Mouse (Mus musculus): ENCODE results near the gene Rbfox1. TPM values are rescaled to one million over a fixed set of nuclear protein-coding genes. Genes with fewer than 3 reads are reported as not detected.

Rbfox1 gene
- total RNA-seq, 2 experiments from 2014 or later: 264 to 278 TPM

- intact Hi-C loops (cut with DNase I): loop anchor here (10.0 kb wide), 1 partner anchor 215 kb away; no protein-coding TSS in a partner anchor
Measured at GRCm38 (mm10) chr16:7059596-7059995, 1174.4 kb downstream of the Rbfox1 start.

DNA sequence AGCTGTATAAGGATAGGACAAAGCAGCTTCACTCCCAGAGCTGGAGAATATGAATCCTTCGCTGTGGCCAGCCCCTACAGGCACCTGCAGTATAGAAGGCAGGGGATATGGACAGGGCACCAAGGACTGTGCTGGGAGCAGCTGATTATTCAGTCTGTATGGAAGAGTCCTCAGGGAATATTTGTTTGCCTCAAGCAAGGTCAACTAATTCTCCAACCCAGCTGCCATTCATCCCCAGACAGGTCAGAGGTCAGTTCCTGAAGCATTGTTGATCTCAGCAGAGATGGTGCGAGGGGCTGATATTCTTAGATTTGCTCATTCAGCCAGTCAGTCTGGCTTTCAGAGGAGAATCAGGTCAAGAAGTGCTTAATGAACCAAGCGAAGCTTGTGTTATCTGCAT lies 1175.7 kb downstream of the Rbfox1 start:
- no peak for DNase-seq (ENCODE audit: extremely low spot score in 1 of 2, low spot score in 2 of 2)
- intact Hi-C loops (cut with DNase I): no loop called here

More at GRCm38 (mm10) chr16:7059596-7059995, 1174.4 kb downstream of the Rbfox1 start:
- no peak for DNase-seq (ENCODE audit: extremely low spot score in 1 of 2, low spot score in 2 of 2)

- intact Hi-C loops (cut with DNase I): no loop called here
- DNase-seq (ENCODE audit: extremely low spot score in 1 of 2, low spot score in 2 of 2): no peak
Measured at GRCm38 (mm10) chr16:7062512-7062911, 1177.4 kb downstream of the Rbfox1 start.

DNA sequence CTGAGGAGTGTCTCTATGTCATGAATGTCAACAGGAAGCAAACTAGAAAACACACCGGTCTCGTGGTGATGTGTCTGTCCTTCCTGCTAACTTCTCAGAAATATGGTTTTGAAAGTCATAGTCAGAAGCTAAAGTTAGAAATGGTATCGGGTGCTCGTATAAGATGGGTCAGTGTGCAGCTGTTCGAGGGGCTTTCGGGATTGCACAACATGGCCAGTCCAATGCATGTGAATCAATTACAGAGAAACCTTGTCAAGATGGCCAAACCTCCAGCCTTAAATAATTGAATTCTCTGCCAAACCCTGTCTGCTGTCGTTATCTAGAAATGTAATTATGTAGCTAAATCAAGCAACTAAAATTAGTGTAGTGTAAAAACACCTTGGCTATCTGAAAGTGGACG lies 1182.0 kb downstream of the Rbfox1 start:
- intact Hi-C loops (cut with DNase I): no loop called here
- no peak for DNase-seq (ENCODE audit: extremely low spot score in 1 of 2, low spot score in 2 of 2)

DNA sequence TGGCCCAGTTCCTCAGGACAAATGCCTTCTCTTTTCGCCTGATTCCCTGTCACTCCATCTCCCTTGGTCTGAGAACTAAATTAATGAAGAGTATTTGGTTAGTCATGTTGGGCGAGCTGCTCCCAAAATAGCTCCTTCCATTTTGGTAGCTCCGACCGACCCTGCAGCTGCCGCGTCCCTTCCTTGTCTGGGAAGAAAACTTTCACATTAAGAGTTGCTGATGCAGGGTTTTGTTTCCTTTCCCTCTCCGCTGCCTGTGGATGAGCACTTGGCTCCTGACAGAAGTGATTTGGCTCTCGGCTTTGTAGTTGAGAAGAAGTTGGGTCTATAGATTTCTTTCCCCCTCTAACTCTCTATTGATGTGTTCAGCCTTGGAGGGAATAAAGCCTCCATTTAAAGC lies 1184.4 kb downstream of the Rbfox1 start:
- DNase-seq (ENCODE audit: extremely low spot score in 1 of 2, low spot score in 2 of 2): no peak
- intact Hi-C loops (cut with DNase I): no loop called here

GRCm38 (mm10) chr16:7074786-7075185 lies 1189.6 kb downstream of the Rbfox1 start:
- intact Hi-C loops (cut with DNase I): no loop called here
- no peak for DNase-seq (ENCODE audit: extremely low spot score in 1 of 2, low spot score in 2 of 2)

- intact Hi-C loops (cut with DNase I): no loop called here
- DNase-seq (ENCODE audit: extremely low spot score in 1 of 2, low spot score in 2 of 2): no peak
Measured at GRCm38 (mm10) chr16:7075749-7076148, 1190.6 kb downstream of the Rbfox1 start.

GRCm38 (mm10) chr16:7076305-7076704 lies 1191.2 kb downstream of the Rbfox1 start:
- DNase-seq (ENCODE audit: extremely low spot score in 1 of 2, low spot score in 2 of 2): no peak
- intact Hi-C loops (cut with DNase I): no loop called here

DNA sequence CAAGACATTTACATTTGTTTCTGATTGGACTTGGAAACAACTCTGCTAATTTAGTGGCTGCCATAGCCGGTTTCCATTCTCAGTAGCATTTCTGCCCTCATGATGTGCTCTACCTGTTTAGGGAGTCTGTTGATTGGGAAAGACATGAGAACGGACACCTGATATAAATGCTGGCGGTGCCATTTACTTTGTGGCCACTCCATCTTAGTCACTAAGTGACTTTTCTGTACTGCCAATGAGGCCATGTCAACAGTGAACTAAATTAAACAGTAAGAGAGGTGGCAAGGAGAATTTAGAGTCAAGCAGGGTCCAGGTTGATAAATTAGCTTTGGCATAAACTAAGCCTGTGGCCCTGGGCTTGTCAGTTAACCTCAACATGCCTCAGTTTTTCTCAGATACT lies 1191.6 kb downstream of the Rbfox1 start:
- intact Hi-C loops (cut with DNase I): no loop called here
- DNase-seq (ENCODE audit: extremely low spot score in 1 of 2, low spot score in 2 of 2): no peak

DNA sequence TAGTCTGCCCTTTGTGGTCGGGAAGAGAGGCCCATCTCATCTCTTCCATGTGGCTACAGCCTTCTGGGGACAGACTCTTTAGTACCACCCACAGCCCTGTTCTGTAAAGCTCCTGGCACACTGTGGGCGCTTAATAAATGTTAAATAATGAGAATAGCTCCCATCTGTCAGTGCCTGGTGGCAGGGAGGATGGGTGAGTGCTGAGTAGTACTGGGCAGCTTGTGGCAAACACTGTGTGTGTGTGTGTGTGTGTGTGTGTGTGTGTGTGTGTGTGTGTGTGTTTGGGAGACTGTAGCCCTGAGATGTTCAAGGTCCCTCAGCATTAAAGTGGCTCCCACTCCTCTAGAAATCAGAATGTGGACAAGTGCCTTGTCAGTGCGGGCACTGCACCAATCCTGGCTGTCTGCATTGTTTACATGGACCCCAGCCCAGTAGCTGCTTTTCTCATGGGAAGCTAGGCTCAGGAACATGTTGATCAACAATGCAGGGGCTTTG lies 1196.0 kb downstream of the Rbfox1 start:
- no peak for DNase-seq (ENCODE audit: extremely low spot score in 1 of 2, low spot score in 2 of 2)
- intact Hi-C loops (cut with DNase I): no loop called here

DNA sequence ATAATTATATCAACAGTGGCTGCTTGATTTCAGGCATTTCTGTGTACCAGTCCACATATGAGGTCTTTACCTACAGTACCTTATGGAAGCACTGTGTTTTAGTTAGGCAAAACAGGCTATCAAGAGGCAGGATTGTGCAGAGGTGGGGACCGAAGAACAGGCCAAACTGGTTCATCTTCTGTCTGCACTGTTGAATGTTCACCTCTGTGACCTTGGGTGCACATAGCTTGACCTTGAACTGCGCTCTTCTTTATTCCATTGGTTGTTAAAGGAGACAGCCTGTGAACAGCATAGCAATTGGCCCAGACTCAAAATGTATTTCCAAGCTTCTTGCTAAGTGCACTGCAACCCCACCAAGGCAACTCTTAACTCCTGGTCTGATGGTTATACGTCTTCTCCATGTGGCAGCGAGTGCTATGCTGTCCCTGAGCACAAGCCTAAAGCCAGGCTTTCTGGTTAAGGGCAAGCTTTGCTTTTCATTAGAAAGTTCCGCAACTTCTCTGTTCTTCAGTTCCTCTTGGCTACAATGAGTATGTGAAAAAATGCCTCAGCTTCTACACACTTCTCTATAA lies 1196.6 kb downstream of the Rbfox1 start:
- DNase-seq (ENCODE audit: extremely low spot score in 1 of 2, low spot score in 2 of 2): no peak
- intact Hi-C loops (cut with DNase I): no loop called here

DNA sequence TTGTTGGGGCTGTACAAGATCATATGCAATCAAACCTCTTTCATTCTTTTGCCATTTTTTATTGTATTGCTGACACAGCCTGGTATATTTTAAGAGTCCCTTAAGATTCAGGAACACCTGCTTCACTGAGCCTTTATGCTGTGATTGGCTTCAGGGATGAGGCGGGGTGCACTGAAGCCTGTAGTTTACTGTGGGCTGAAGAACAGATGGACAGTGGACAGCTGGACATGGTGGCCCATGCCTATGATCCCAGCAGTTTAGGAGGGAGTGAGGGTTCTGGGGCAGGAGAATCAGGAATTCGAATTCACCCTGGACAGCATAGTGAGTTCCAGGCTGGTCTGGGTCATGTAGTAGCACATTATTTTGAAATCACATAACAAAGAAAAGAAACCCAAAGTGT lies 1198.8 kb downstream of the Rbfox1 start:
- DNase-seq (ENCODE audit: extremely low spot score in 1 of 2, low spot score in 2 of 2): no peak
- intact Hi-C loops (cut with DNase I): no loop called here

- intact Hi-C loops (cut with DNase I): no loop called here
- no peak for DNase-seq (ENCODE audit: extremely low spot score in 1 of 2, low spot score in 2 of 2)
Measured at GRCm38 (mm10) chr16:7088601-7089430, 1203.7 kb downstream of the Rbfox1 start.

DNA sequence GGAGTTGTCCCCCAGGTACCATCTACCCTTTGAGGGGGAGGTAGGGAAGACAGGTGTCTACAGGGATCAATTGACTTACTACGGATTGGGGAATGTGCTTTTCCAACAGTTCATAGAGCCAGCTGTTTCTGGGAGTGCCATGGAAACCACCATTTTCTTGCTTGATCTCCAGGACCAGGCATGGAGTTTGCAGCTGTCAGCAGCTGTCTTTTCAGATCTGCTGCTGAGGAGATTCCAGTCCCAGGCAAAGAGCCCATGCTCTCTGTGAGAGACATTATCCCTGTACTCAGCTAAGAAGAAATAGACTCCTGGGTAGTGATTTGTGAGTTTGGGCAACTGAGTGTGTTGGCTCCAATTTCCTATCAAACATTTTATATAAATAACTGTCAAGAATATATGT lies 1204.3 kb downstream of the Rbfox1 start:
- intact Hi-C loops (cut with DNase I): no loop called here
- DNase-seq (ENCODE audit: extremely low spot score in 1 of 2, low spot score in 2 of 2): no peak

- intact Hi-C loops (cut with DNase I): no loop called here
- no peak for DNase-seq (ENCODE audit: extremely low spot score in 1 of 2, low spot score in 2 of 2)
Measured at GRCm38 (mm10) chr16:7090205-7090604, 1205.0 kb downstream of the Rbfox1 start.

GRCm38 (mm10) chr16:7092811-7093210 lies 1207.7 kb downstream of the Rbfox1 start:
- intact Hi-C loops (cut with DNase I): no loop called here
- no peak for DNase-seq (ENCODE audit: extremely low spot score in 1 of 2, low spot score in 2 of 2)

GRCm38 (mm10) chr16:7093686-7094085 lies 1208.5 kb downstream of the Rbfox1 start:
- intact Hi-C loops (cut with DNase I): no loop called here
- no peak for DNase-seq (ENCODE audit: extremely low spot score in 1 of 2, low spot score in 2 of 2)

DNA sequence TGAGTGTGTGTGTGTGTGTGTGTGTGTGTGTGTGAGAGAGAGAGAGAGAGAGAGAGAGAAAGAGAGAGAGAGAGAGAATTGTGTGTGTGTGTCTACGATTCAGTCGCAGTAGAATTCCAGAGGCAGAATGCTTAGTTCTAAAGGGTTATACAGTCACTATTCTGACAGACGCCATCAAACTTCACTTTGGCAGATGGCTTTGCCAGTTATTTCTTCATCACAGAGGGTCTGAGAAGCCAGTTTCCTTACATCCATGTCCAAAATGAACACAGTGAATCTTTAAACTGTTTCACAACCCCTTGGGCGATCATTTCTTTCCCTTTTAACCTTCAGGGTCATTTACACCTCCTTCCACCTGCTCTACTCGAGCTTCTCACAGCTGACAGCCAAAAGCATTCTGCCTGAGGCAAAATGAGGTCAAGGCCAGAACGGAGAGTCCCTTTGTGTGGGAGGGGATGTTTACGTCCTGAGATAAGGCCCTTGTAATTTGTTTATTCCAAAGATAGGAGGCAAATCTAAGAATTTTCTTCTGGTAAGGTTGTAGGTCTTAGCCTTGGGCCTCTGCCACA lies 1209.1 kb downstream of the Rbfox1 start:
- DNase-seq (ENCODE audit: extremely low spot score in 1 of 2, low spot score in 2 of 2): no peak
- intact Hi-C loops (cut with DNase I): no loop called here

DNA sequence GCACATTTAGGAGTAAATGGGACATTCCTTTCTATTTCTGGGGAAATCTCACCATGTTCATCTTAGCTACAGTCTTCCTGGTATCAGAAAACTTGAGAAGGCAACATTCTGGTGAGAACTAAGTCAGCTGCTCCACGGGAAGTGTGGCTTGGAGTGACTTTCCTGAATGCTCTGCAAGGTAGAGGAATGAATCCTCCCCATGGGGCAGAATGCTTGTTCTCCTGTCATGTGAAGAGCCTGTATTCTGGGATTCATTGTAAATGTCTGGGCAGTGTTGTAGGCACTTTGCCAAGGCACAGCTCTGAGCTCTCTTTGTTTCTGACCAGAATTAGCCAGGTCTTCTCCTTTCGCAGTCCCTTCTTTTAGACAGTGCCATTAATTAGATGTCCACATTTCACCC lies 1211.9 kb downstream of the Rbfox1 start:
- intact Hi-C loops (cut with DNase I): no loop called here
- no peak for DNase-seq (ENCODE audit: extremely low spot score in 1 of 2, low spot score in 2 of 2)

Data from left cerebral cortex, postnatal 10 days (tissue).